Mouse (Mus musculus) forebrain, embryonic 16.5 days (tissue): ENCODE data around the gene 4930568D16Rik. TPM values are rescaled to one million over a fixed set of nuclear protein-coding genes. Genes with fewer than 3 reads are reported as not detected.

Experiments used
- ATAC-seq: fragments of 200-750 bp; cut with Nextera tagmentation; 2 replicates; pipeline ENCODE4 v1.8.0; 2017; ENCODE audit warnings: mild to moderate bottlenecking, moderate library complexity
- H3K27ac ChIP-seq: fragments of 300-500 bp; sonication (generic); 2 replicates; pipeline ENCODE4 v1.5.1; 2014; ENCODE audit warnings: low read length, control low read depth
- H3K27me3 ChIP-seq: fragments of 300-500 bp; sonication (generic); replicated peaks from 2 replicates; pipeline ENCODE4 v1.6.1; 2014; ENCODE audit warnings: low read length; ENCODE audit not compliant: control insufficient read depth, insufficient read depth
- H3K36me3 ChIP-seq: fragments of 300-500 bp; sonication (generic); 2 replicates; pipeline ENCODE4 v1.6.1; 2014; ENCODE audit not compliant: control insufficient read depth, insufficient read depth
- H3K4me1 ChIP-seq: fragments of 300-500 bp; sonication (generic); replicated peaks from 2 replicates; pipeline ENCODE4 v1.6.1; 2014; ENCODE audit warnings: low read length; ENCODE audit not compliant: control insufficient read depth, insufficient read depth
- H3K4me2 ChIP-seq: fragments of 300-500 bp; sonication (generic); 2 replicates; pipeline ENCODE4 v1.6.1; 2014; ENCODE audit warnings: mild to moderate bottlenecking, low read length, control low read depth
- H3K4me3 ChIP-seq: fragments of 300-500 bp; sonication (generic); replicated peaks from 2 replicates; pipeline ENCODE4 v1.5.1; 2014; ENCODE audit warnings: mild to moderate bottlenecking, low read length, control low read depth
- H3K9ac ChIP-seq: fragments of 300-500 bp; sonication (generic); replicated peaks from 2 replicates; pipeline ENCODE4 v1.6.1; 2014; ENCODE audit warnings: low read depth, low read length, control low read depth
- H3K9me3 ChIP-seq: fragments of 300-500 bp; sonication (generic); 2 replicates; pipeline ENCODE4 v1.6.1; 2016; ENCODE audit warnings: low read length; ENCODE audit not compliant: control insufficient read depth
- WGBS: fragments of 180-500 bp; shearing (Covaris S2); extraction: QIAGEN DNeasy Blood & Tissue Kit; methylation state at CpG from one replicate; pipeline ENCODE4 v1.1.7; 2014; 5-methylcytosine and 5-hydroxymethylcytosine counted together
- polyA plus RNA-seq: library from polyadenylated mRNA; unstranded; fragments of >200 nt; fragmentation: Nextera tagmentation; extraction: Ambion mirVana; gene quantifications from 2 replicates; pipeline ENCODE4 v1.2.1, GENCODE M21; 2015

Gene 4930568D16Rik
- polyA plus RNA-seq, 1 experiment from 2014 or later: not detected

GRCm38 (mm10) chr2:35336388-35337280 lies 30.9 kb downstream of the 4930568D16Rik start, which contains the start of gene Stom:
Stom (minus strand) TSS chr2:35336976.
- H3K36me3 ChIP-seq: no peaks in the 10 kb centered on the region
- peak; percentile 99 for ATAC-seq
- peak within 1 kb of the TSS; percentile 71 for H3K4me3 ChIP-seq
- no peaks in the 10 kb centered on the region for H3K27me3 ChIP-seq
- peak within 1 kb of the TSS; percentile 66 for H3K9ac ChIP-seq
- H3K27ac ChIP-seq: peak within 1 kb of the TSS; percentile 23; the same call in 1 of the 2 replicates
- peaks cover 6% of the 10 kb centered on the region; the same call in 1 of the 2 replicates for H3K4me1 ChIP-seq
- WGBS: under 1% methylated on average over 45 of the region's 45 CpGs
- no peaks in the 10 kb centered on the region for H3K9me3 ChIP-seq
- peak within 1 kb of the TSS; percentile 95 for H3K4me2 ChIP-seq

GRCm38 (mm10) chr2:35335620-35336019 lies 31.9 kb downstream of the 4930568D16Rik start:
- peaks cover 6% of the 10 kb centered on the region; the same call in 1 of the 2 replicates for H3K4me1 ChIP-seq
- H3K27ac ChIP-seq: no peak overlapping the region
- no peak overlapping the region for H3K4me3 ChIP-seq
- WGBS: 11% methylated on average over 7 of the region's 7 CpGs
- no peaks in the 10 kb centered on the region for H3K27me3 ChIP-seq
- no peaks in the 10 kb centered on the region for H3K9me3 ChIP-seq
- no peak overlapping the region for H3K9ac ChIP-seq
- ATAC-seq: no peak
- no peaks in the 10 kb centered on the region for H3K36me3 ChIP-seq
- H3K4me2 ChIP-seq: peak overlapping the region; percentile 95

GRCm38 (mm10) chr2:35333670-35334069 lies 33.9 kb downstream of the 4930568D16Rik start:
- ATAC-seq: no peak
- Histone ChIP-seq H3K27me3 (no peaks in the 10 kb centered on the region), H3K4me3 (no peak overlapping the region), H3K4me2 (no peak overlapping the region), H3K4me1 (peaks cover 6% of the 10 kb centered on the region; the same call in 1 of the 2 replicates), H3K9me3 (no peaks in the 10 kb centered on the region), H3K36me3 (no peaks in the 10 kb centered on the region), H3K27ac (no peak overlapping the region), H3K9ac (no peak overlapping the region)

GRCm38 (mm10) chr2:35331205-35331604 lies 36.3 kb downstream of the 4930568D16Rik start:
- no peak for ATAC-seq
- Histone ChIP-seq H3K36me3 (no peaks in the 10 kb centered on the region), H3K9me3 (no peaks in the 10 kb centered on the region), H3K27me3 (no peaks in the 10 kb centered on the region), H3K4me3 (no peak overlapping the region), H3K27ac (no peak overlapping the region), H3K4me1 (peaks cover 6% of the 10 kb centered on the region; the same call in 1 of the 2 replicates), H3K4me2 (no peak overlapping the region), H3K9ac (no peak overlapping the region)
- 71% methylated on average over 2 of the region's 2 CpGs for WGBS

- H3K27ac ChIP-seq: no peak overlapping the region
- 84% methylated on average over 2 of the region's 2 CpGs for WGBS
- no peak overlapping the region for H3K4me2 ChIP-seq
- H3K36me3 ChIP-seq: no peaks in the 10 kb centered on the region
- H3K9me3 ChIP-seq: no peaks in the 10 kb centered on the region
- no peaks in the 10 kb centered on the region for H3K4me1 ChIP-seq
- no peaks in the 10 kb centered on the region for H3K27me3 ChIP-seq
- H3K4me3 ChIP-seq: no peak overlapping the region
- no peak overlapping the region for H3K9ac ChIP-seq
- ATAC-seq: no peak
These were observed 38.5 kb downstream of the 4930568D16Rik start for GRCm38 (mm10) chr2:35329061-35329460.

- Histone ChIP-seq H3K4me2 (no peak overlapping the region), H3K9me3 (no peaks in the 10 kb centered on the region), H3K36me3 (no peaks in the 10 kb centered on the region), H3K27me3 (no peaks in the 10 kb centered on the region), H3K27ac (no peak overlapping the region), H3K4me3 (no peak overlapping the region), H3K9ac (no peak overlapping the region), H3K4me1 (peaks cover 1% of the 10 kb centered on the region; the same call in 1 of the 2 replicates)
- WGBS: 31% methylated on average over 11 of the region's 11 CpGs
- no peak for ATAC-seq
These were observed 39.3 kb downstream of the 4930568D16Rik start for GRCm38 (mm10) chr2:35328064-35328792.

GRCm38 (mm10) chr2:35327583-35327982 lies 39.9 kb downstream of the 4930568D16Rik start:
- ATAC-seq: no peak
- Histone ChIP-seq H3K27ac (no peak overlapping the region), H3K4me3 (no peak overlapping the region), H3K4me1 (peaks cover 7% of the 10 kb centered on the region), H3K4me2 (no peak overlapping the region), H3K36me3 (no peaks in the 10 kb centered on the region), H3K27me3 (no peaks in the 10 kb centered on the region), H3K9me3 (no peaks in the 10 kb centered on the region), H3K9ac (no peak overlapping the region)
- 62% methylated on average over 10 of the region's 10 CpGs for WGBS

- H3K9me3 ChIP-seq: no peaks in the 10 kb centered on the region
- ATAC-seq: no peak
- peaks cover 14% of the 10 kb centered on the region for H3K4me1 ChIP-seq
- no peak overlapping the region for H3K4me3 ChIP-seq
- H3K27me3 ChIP-seq: no peaks in the 10 kb centered on the region
- no peak overlapping the region for H3K27ac ChIP-seq
- H3K9ac ChIP-seq: no peak overlapping the region
- no peak overlapping the region for H3K4me2 ChIP-seq
- 67% methylated on average over 1 of the region's 1 CpGs for whole genome bisulfite sequencing
- no peaks in the 10 kb centered on the region for H3K36me3 ChIP-seq
These were observed 40.6 kb downstream of the 4930568D16Rik start for GRCm38 (mm10) chr2:35326931-35327330.

- 67% methylated on average over 10 of the region's 10 CpGs for WGBS
- no peak overlapping the region for H3K4me3 ChIP-seq
- no peaks in the 10 kb centered on the region for H3K9me3 ChIP-seq
- no peak overlapping the region for H3K4me2 ChIP-seq
- no peaks in the 10 kb centered on the region for H3K36me3 ChIP-seq
- H3K27me3 ChIP-seq: no peaks in the 10 kb centered on the region
- no peak for ATAC-seq
- H3K9ac ChIP-seq: no peak overlapping the region
- no peak overlapping the region for H3K27ac ChIP-seq
- peaks cover 16% of the 10 kb centered on the region for H3K4me1 ChIP-seq
These were observed 41.6 kb downstream of the 4930568D16Rik start for GRCm38 (mm10) chr2:35325930-35326329.
